Mouse (Mus musculus): ENCODE data around the gene Eif1ad. TPM values are rescaled to one million over a fixed set of nuclear protein-coding genes. Genes with fewer than 3 reads are reported as not detected.

Gene Eif1ad
- polyA plus RNA-seq, 1 experiment from 2014 or later = 62.7 TPM

GRCm38 (mm10) chr19:5370932-5371331, 4.4 kb downstream of the Eif1ad start:
- H3K27ac ChIP-seq (ENCODE audit: low read length) = no peak overlapping the region
- no peaks in the 10 kb centered on the region for H3K9me3 ChIP-seq (ENCODE audit: control insufficient read depth, low read length)
- H3K4me2 ChIP-seq (ENCODE audit: low read depth, low read length) = no peak overlapping the region
- no peak overlapping the region for H3K9ac ChIP-seq (ENCODE audit: low read depth, low read length)
- 81% methylated on average over 3 of the region's 3 CpGs for WGBS
- H3K4me1 ChIP-seq (ENCODE audit: control insufficient read depth, insufficient read depth, low read length) = peaks cover 9% of the 10 kb centered on the region
- H3K4me3 ChIP-seq (ENCODE audit: low read length) = no peak overlapping the region
- H3K36me3 ChIP-seq (ENCODE audit: control insufficient read depth, insufficient read depth, low read length) = peaks cover 16% of the 10 kb centered on the region
- no peaks in the 10 kb centered on the region for H3K27me3 ChIP-seq (replicated peaks; ENCODE audit: control insufficient read depth, insufficient read depth, low read length)
- no peak for ATAC-seq

DNA sequence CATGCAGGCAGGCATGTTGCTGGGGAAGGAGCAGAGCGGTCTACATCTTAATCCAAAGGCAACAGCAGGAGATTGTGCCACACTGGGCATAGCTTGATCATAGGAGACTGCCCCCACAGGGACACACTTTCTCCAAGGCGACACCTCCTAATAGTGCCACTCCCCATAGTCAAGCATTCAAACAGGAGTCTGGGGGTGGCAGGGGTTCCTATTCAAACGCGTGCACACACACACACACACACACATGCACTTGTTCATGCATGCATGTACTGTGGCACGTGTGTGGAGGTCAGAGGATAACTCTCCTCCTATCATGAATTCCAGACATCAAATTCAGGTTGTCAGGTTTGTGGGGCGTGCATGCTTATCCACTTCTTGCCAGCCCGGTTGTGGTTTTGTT, 6.2 kb downstream of the Eif1ad start:
- H3K4me3 ChIP-seq (ENCODE audit: low read length) = no peak overlapping the region
- H3K36me3 ChIP-seq (ENCODE audit: control insufficient read depth, insufficient read depth, low read length) = peaks cover 16% of the 10 kb centered on the region
- no peak overlapping the region for H3K27ac ChIP-seq (ENCODE audit: low read length)
- H3K27me3 ChIP-seq (replicated peaks; ENCODE audit: control insufficient read depth, insufficient read depth, low read length) = no peaks in the 10 kb centered on the region
- WGBS = 90% methylated on average over 7 of the region's 7 CpGs
- H3K9ac ChIP-seq (ENCODE audit: low read depth, low read length) = no peak overlapping the region
- no peaks in the 10 kb centered on the region for H3K9me3 ChIP-seq (ENCODE audit: control insufficient read depth, low read length)
- peaks cover 6% of the 10 kb centered on the region for H3K4me1 ChIP-seq (ENCODE audit: control insufficient read depth, insufficient read depth, low read length)
- H3K4me2 ChIP-seq (ENCODE audit: low read depth, low read length) = no peak overlapping the region
- ATAC-seq = no peak

DNA sequence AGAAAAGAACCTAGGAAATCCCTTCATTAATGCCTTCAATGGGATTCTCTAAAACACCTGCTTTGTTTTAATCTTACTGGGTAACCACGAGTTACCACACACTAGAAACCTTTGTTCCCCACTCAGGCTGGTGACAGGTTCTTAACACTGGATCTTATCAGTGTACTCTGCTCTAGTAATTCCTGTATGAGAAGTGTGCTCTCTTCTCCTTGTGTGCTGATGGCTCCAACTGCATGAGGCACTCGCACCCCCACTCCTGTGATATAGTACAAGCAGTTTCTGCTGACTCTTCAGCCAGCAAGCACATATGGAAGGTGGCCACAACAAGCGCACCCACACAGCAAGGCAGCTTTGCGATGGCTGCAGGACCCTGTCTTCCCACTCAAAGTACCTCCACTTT, 7.6 kb downstream of the Eif1ad start:
- no peak overlapping the region for H3K4me3 ChIP-seq (ENCODE audit: low read length)
- H3K4me2 ChIP-seq (ENCODE audit: low read depth, low read length) = no peak overlapping the region
- peak overlapping the region; percentile 87 for H3K27ac ChIP-seq (ENCODE audit: low read length)
- no peaks in the 10 kb centered on the region for H3K4me1 ChIP-seq (ENCODE audit: control insufficient read depth, insufficient read depth, low read length)
- no peaks in the 10 kb centered on the region for H3K27me3 ChIP-seq (replicated peaks; ENCODE audit: control insufficient read depth, insufficient read depth, low read length)
- H3K36me3 ChIP-seq (ENCODE audit: control insufficient read depth, insufficient read depth, low read length) = peaks cover 19% of the 10 kb centered on the region
- WGBS = 73% methylated on average over 4 of the region's 4 CpGs
- no peaks in the 10 kb centered on the region for H3K9me3 ChIP-seq (ENCODE audit: control insufficient read depth, low read length)
- ATAC-seq = peak; percentile 89
- no peak overlapping the region for H3K9ac ChIP-seq (ENCODE audit: low read depth, low read length)

DNA sequence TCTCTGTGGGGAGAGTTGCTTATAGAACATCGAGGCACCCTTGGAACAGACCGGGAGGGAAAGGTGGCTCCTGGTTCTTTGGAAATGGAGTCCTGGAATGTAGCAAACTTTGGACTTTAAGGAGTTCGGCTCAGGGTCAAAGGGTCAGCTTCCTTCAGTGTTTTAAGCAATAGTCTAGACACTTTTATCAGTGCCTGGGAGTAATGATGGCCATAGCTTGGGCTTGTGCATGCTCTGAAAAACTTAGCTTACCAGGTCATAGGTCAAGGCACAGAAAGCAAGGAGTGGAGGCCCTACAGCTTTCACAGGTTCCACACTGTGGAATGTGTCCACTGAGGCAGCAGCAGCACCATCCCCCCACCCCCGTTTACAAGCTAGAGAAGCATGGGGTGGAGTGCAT, 8.2 kb downstream of the Eif1ad start:
- ATAC-seq = peak; percentile 66
- 56% methylated on average over 4 of the region's 4 CpGs for WGBS
- Histone ChIP-seq H3K27ac (ENCODE audit: low read length) (peak overlapping the region; percentile 87), H3K9ac (ENCODE audit: low read depth, low read length) (no peak overlapping the region), H3K4me2 (ENCODE audit: low read depth, low read length) (no peak overlapping the region), H3K27me3 (replicated peaks; ENCODE audit: control insufficient read depth, insufficient read depth, low read length) (no peaks in the 10 kb centered on the region), H3K4me3 (ENCODE audit: low read length) (no peak overlapping the region), H3K9me3 (ENCODE audit: control insufficient read depth, low read length) (no peaks in the 10 kb centered on the region), H3K36me3 (ENCODE audit: control insufficient read depth, insufficient read depth, low read length) (peaks cover 21% of the 10 kb centered on the region), H3K4me1 (ENCODE audit: control insufficient read depth, insufficient read depth, low read length) (no peaks in the 10 kb centered on the region)

GRCm38 (mm10) chr19:5377446-5377845, 10.9 kb downstream of the Eif1ad start:
- Histone ChIP-seq H3K4me1 (ENCODE audit: control insufficient read depth, insufficient read depth, low read length) (no peaks in the 10 kb centered on the region), H3K27me3 (replicated peaks; ENCODE audit: control insufficient read depth, insufficient read depth, low read length) (no peaks in the 10 kb centered on the region), H3K36me3 (ENCODE audit: control insufficient read depth, insufficient read depth, low read length) (peaks cover 24% of the 10 kb centered on the region), H3K4me2 (ENCODE audit: low read depth, low read length) (no peak overlapping the region), H3K27ac (ENCODE audit: low read length) (no peak overlapping the region), H3K4me3 (ENCODE audit: low read length) (no peak overlapping the region), H3K9ac (ENCODE audit: low read depth, low read length) (no peak overlapping the region), H3K9me3 (ENCODE audit: control insufficient read depth, low read length) (no peaks in the 10 kb centered on the region)
- ATAC-seq = no peak
- WGBS = 85% methylated on average over 1 of the region's 1 CpGs

DNA sequence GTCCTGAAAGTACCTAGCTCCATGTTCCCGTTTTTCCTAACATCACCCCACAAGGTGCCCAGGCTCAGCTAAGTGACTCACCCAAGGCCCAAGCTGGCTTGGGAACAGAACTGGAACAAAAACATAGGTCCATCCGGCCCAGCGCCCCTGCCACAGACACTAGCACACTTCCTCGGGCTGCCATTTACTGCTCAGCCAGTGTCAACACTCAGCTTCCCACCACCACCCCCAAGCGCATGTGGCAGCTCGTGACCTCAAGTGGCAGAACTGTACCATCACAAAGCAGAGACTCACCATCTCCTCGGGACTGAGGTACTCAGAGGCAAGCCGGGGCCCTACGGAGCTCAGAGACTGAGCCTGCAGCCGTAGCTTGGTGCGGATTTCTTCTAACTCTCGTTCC, 16.8 kb downstream of the Eif1ad start:
- no peak overlapping the region for H3K4me2 ChIP-seq (ENCODE audit: low read depth, low read length)
- H3K27ac ChIP-seq (ENCODE audit: low read length) = no peak overlapping the region
- H3K9me3 ChIP-seq (ENCODE audit: control insufficient read depth, low read length) = no peaks in the 10 kb centered on the region
- peaks cover 15% of the 10 kb centered on the region for H3K4me1 ChIP-seq (ENCODE audit: control insufficient read depth, insufficient read depth, low read length)
- H3K27me3 ChIP-seq (replicated peaks; ENCODE audit: control insufficient read depth, insufficient read depth, low read length) = no peaks in the 10 kb centered on the region
- ATAC-seq = no peak
- no peak overlapping the region for H3K9ac ChIP-seq (ENCODE audit: low read depth, low read length)
- peaks cover 40% of the 10 kb centered on the region for H3K36me3 ChIP-seq (ENCODE audit: control insufficient read depth, insufficient read depth, low read length)
- H3K4me3 ChIP-seq (ENCODE audit: low read length) = no peak overlapping the region
- 93% methylated on average over 12 of the region's 12 CpGs for WGBS

DNA sequence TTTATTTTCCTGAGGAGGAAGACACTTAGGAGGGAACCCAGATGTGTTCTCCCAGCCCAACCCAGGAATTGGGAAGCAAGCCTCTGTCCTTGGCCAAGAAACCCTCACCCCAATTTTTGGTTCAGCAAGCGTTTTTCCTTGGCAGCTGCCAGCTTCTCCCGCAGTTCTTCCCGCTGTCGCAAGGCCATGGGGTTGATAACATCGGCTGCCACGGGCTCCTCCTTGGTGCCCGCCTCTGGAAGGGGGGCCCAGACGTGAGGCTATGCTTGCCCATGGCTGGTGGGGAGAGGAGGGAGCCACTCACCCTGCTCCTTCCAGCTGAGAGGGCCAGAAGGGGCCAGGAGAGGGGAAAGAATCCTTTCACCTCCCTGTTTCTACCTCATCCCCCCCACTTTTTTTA, 18.2 kb downstream of the Eif1ad start:
- Histone ChIP-seq H3K36me3 (ENCODE audit: control insufficient read depth, insufficient read depth, low read length) (peaks cover 34% of the 10 kb centered on the region), H3K4me1 (ENCODE audit: control insufficient read depth, insufficient read depth, low read length) (peaks cover 15% of the 10 kb centered on the region), H3K9me3 (ENCODE audit: control insufficient read depth, low read length) (no peaks in the 10 kb centered on the region), H3K9ac (ENCODE audit: low read depth, low read length) (no peak overlapping the region), H3K4me2 (ENCODE audit: low read depth, low read length) (no peak overlapping the region), H3K27ac (ENCODE audit: low read length) (no peak overlapping the region), H3K4me3 (ENCODE audit: low read length) (no peak overlapping the region), H3K27me3 (replicated peaks; ENCODE audit: control insufficient read depth, insufficient read depth, low read length) (no peaks in the 10 kb centered on the region)
- no peak for ATAC-seq
- WGBS = 93% methylated on average over 8 of the region's 8 CpGs

DNA sequence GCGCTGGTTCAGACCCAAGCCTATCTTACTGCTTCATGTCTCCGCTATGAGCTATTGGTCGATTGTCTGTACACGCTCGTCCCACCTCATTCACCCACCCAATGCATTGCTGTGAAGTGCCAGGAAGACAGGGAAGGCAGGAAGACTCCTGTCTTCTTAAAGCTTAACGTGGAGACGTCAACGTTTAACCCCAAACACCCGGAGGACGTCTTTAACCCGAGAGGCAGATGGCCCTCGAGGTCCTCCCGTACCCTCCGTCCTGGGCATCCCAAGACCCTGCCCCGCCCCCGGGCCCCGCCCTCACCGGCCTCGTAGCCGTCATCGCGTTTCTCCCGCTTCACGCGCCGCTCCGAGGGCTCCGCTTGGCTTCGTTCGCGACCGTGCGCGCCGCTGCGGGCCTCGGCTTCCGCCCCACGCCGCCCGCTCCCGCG, 21.5 kb downstream of the Eif1ad start:
- under 1% methylated on average over 38 of the region's 43 CpGs for WGBS
- peaks cover 23% of the 10 kb centered on the region for H3K4me1 ChIP-seq (ENCODE audit: control insufficient read depth, insufficient read depth, low read length)

DNA sequence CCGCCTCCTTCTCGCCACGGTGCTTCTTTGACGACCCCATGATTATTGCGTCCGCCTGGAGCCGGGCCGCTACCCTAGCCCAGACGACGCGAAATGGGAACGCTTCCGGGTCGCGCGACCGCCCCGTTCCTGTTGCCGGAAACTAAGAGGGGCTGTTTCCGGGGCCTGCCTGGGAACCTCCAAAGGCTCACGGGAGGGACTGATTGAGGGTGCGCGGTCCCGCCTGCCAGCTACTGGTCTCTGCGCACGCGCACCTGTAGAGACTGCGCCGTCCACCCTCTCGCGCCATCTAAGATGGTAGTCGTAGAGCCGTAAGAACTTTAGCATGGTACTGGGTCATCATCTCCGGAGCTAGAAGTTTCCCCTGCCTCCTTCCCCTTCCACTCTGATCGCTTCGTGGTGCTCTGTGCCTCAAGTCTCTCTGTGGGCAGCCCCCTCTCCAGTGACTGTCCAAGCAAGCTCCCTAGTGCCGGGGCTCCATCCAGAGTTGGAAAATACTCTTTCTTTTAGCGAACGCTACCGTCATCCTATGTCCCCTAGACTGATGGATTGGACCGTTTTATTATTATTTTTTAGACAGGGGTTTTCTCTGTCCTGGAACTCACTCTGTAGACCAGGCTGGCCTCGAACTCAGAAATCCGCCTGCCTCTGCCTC, 22.2 kb downstream of the Eif1ad start, which contains the start of gene Sart1:
Gene Sart1 (minus strand): TSS at position 116 of the 655 bp plus-strand sequence.
- WGBS = 2% methylated on average over 43 of the region's 43 CpGs
- Histone ChIP-seq H3K4me2 (ENCODE audit: low read depth, low read length) (peak within 1 kb of the TSS; percentile 91), H3K9me3 (ENCODE audit: control insufficient read depth, low read length) (no peaks in the 10 kb centered on the region), H3K9ac (ENCODE audit: low read depth, low read length) (peak within 1 kb of the TSS; percentile 93), H3K27me3 (replicated peaks; ENCODE audit: control insufficient read depth, insufficient read depth, low read length) (no peaks in the 10 kb centered on the region), H3K4me1 (ENCODE audit: control insufficient read depth, insufficient read depth, low read length) (peaks cover 23% of the 10 kb centered on the region), H3K27ac (ENCODE audit: low read length) (peak within 1 kb of the TSS; percentile 86), H3K36me3 (ENCODE audit: control insufficient read depth, insufficient read depth, low read length) (peaks cover 9% of the 10 kb centered on the region), H3K4me3 (ENCODE audit: low read length) (peak within 1 kb of the TSS; percentile 98)
- ATAC-seq = peak; percentile 90

More for the DNA sequence above, 21.5 kb downstream of the Eif1ad start:
- Histone ChIP-seq H3K4me2 (ENCODE audit: low read depth, low read length) (peak overlapping the region; percentile 91), H3K27me3 (replicated peaks; ENCODE audit: control insufficient read depth, insufficient read depth, low read length) (no peaks in the 10 kb centered on the region), H3K9ac (ENCODE audit: low read depth, low read length) (peak overlapping the region; percentile 93), H3K36me3 (ENCODE audit: control insufficient read depth, insufficient read depth, low read length) (peaks cover 14% of the 10 kb centered on the region), H3K9me3 (ENCODE audit: control insufficient read depth, low read length) (no peaks in the 10 kb centered on the region), H3K27ac (ENCODE audit: low read length) (peak overlapping the region; percentile 86), H3K4me3 (ENCODE audit: low read length) (peak overlapping the region; percentile 98)
- ATAC-seq = peak; percentile 43

Data from intestine, embryonic 16.5 days (tissue).